Mouse (Mus musculus): Measurements from ENCODE around the gene Carmil1.

Carmil1 gene

GRCm38 (mm10) chr13:24220441-24220970 is 60.1 kb downstream of the Carmil1 start:
- in situ Hi-C loops (cut with MboI, MseI), result no loop called here

GRCm38 (mm10) chr13:24211229-24211628 is 69.4 kb downstream of the Carmil1 start:
- in situ Hi-C loops (cut with MboI, MseI), result no loop called here

GRCm38 (mm10) chr13:24206097-24206496 is 74.5 kb downstream of the Carmil1 start:
- in situ Hi-C loops (cut with MboI, MseI), result no loop called here

GRCm38 (mm10) chr13:24202314-24202713 is 78.3 kb downstream of the Carmil1 start:
- in situ Hi-C loops (cut with MboI, MseI), result no loop called here

GRCm38 (mm10) chr13:24199861-24200543 is 80.6 kb downstream of the Carmil1 start:
- in situ Hi-C loops (cut with MboI, MseI), result loop anchor here (25.0 kb wide), 1 partner anchor 687 kb away; no protein-coding TSS in a partner anchor

GRCm38 (mm10) chr13:24198396-24198924 is 82.1 kb downstream of the Carmil1 start:
- in situ Hi-C loops (cut with MboI, MseI), result loop anchor here (25.0 kb wide), 1 partner anchor 689 kb away; no protein-coding TSS in a partner anchor

GRCm38 (mm10) chr13:24195371-24195770 is 85.2 kb downstream of the Carmil1 start:
- in situ Hi-C loops (cut with MboI, MseI), result loop anchor here (25.0 kb wide), 1 partner anchor 692 kb away; no protein-coding TSS in a partner anchor

GRCm38 (mm10) chr13:24194018-24194417 is 86.6 kb downstream of the Carmil1 start:
- in situ Hi-C loops (cut with MboI, MseI), result loop anchor here (25.0 kb wide), 1 partner anchor 693 kb away; no protein-coding TSS in a partner anchor

GRCm38 (mm10) chr13:24190875-24191663 is 89.5 kb downstream of the Carmil1 start:
- in situ Hi-C loops (cut with MboI, MseI), result loop anchor here (25.0 kb wide), 1 partner anchor 696 kb away; no protein-coding TSS in a partner anchor

- in situ Hi-C loops (cut with MboI, MseI), result loop anchor here (25.0 kb wide), 1 partner anchor 700 kb away; no protein-coding TSS in a partner anchor
These were observed 93.6 kb downstream of the Carmil1 start for GRCm38 (mm10) chr13:24187026-24187425.

GRCm38 (mm10) chr13:24185641-24186040 is 95.0 kb downstream of the Carmil1 start:
- in situ Hi-C loops (cut with MboI, MseI), result loop anchor here (25.0 kb wide), 1 partner anchor 702 kb away; no protein-coding TSS in a partner anchor

- in situ Hi-C loops (cut with MboI, MseI), result loop anchor here (25.0 kb wide), 1 partner anchor 704 kb away; no protein-coding TSS in a partner anchor
These were observed 97.7 kb downstream of the Carmil1 start for GRCm38 (mm10) chr13:24182878-24183277.

- in situ Hi-C loops (cut with MboI, MseI), result loop anchor here (25.0 kb wide), 1 partner anchor 708 kb away; no protein-coding TSS in a partner anchor
These were observed 101.1 kb downstream of the Carmil1 start for GRCm38 (mm10) chr13:24179538-24179937.

GRCm38 (mm10) chr13:24177600-24177999 is 103.0 kb downstream of the Carmil1 start:
- in situ Hi-C loops (cut with MboI, MseI), result loop anchor here (25.0 kb wide), 1 partner anchor 710 kb away; no protein-coding TSS in a partner anchor

- in situ Hi-C loops (cut with MboI, MseI), result loop anchor here (25.0 kb wide), 1 partner anchor 710 kb away; no protein-coding TSS in a partner anchor
These were observed 103.8 kb downstream of the Carmil1 start for GRCm38 (mm10) chr13:24176835-24177234.

GRCm38 (mm10) chr13:24169658-24170057 is 110.9 kb downstream of the Carmil1 start:
- in situ Hi-C loops (cut with MboI, MseI), result no loop called here

GRCm38 (mm10) chr13:24163368-24163767 is 117.2 kb downstream of the Carmil1 start:
- in situ Hi-C loops (cut with MboI, MseI), result no loop called here

GRCm38 (mm10) chr13:24161105-24161504 is 119.5 kb downstream of the Carmil1 start:
- in situ Hi-C loops (cut with MboI, MseI), result no loop called here

GRCm38 (mm10) chr13:24159972-24160371 is 120.6 kb downstream of the Carmil1 start:
- in situ Hi-C loops (cut with MboI, MseI), result no loop called here

GRCm38 (mm10) chr13:24159190-24159965 is 121.2 kb downstream of the Carmil1 start:
- in situ Hi-C loops (cut with MboI, MseI), result no loop called here

GRCm38 (mm10) chr13:24157560-24158011 is 123.0 kb downstream of the Carmil1 start:
- in situ Hi-C loops (cut with MboI, MseI), result no loop called here
